Mouse (Mus musculus): ENCODE data around the gene Rprd2. TPM values are rescaled to one million over a fixed set of nuclear protein-coding genes. Genes with fewer than 3 reads are reported as not detected.

Gene Rprd2
- total and polyA plus RNA-seq, 3 experiments: 8.4 to 16.2 (median 12.5) TPM

DNA sequence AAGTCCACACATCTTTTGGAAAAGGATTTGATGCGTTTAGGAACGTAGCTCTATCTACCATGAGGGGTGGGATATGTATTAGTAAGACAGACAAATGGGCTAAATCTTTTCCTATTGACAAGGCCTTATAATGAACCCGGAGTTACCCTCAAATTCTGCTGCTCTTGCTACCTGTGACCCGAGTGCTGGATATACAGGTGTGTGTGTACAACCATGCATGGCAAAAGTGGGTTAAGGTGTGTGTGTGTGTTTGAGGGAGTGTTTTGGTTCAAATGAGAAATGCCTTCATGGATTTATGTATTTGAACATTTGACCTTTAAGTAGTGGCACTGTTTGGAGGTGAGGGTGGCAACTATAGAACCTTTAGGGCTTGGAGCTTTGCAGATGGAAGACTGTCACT lies 10.4 kb upstream of the Rprd2 start:
- Histone ChIP-seq H3K4me3 (replicated peaks in 1 of 3; ENCODE audit: low read depth in 2 of 3, low read length in 2 of 3, poor library complexity in 1 of 3) (no peak overlapping the region), H3K79me2 (replicated peaks; ENCODE audit: control insufficient read depth, extremely low read depth, insufficient read depth, poor library complexity, severe bottlenecking) (no peaks in the 10 kb centered on the region), H3K27ac (ENCODE audit: insufficient read depth, low read depth) (no peak overlapping the region), H3K36me3 (replicated peaks in 1 of 2; ENCODE audit: control insufficient read depth in 1 of 2, insufficient read depth in 1 of 2, low read length in 1 of 2) (peaks cover 36 to 61% of the 10 kb centered on the region in 2 experiments), H3K27me3 (replicated peaks) (no peaks in the 10 kb centered on the region), H3K4me2 (ENCODE audit: insufficient read depth, low read depth, poor library complexity, severe bottlenecking) (no peak overlapping the region), H3K9me3 (replicated peaks; ENCODE audit: low read length) (no peaks in the 10 kb centered on the region), H3K4me1 (ENCODE audit: control insufficient read depth in 1 of 2, insufficient read depth in 2 of 2) (no peaks in the 10 kb centered on the region), H3K9ac (ENCODE audit: insufficient read depth, low read depth) (no peak overlapping the region)
- in situ Hi-C loops (cut with MboI; ENCODE audit: low pct_ligation_motif_present, low pct_unique_long_range_greater_than_20kb, low sequenced_read_pairs) (no loop called here), dilution Hi-C loops (cut with MboI; ENCODE audit: extremely low pct_ligation_motif_present, extremely low pct_unique_long_range_greater_than_20kb, low sequenced_read_pairs) (no loop called here)
- no peak for DNase-seq (ENCODE audit: extremely low read depth)
- TF ChIP-seq POLR2AphosphoS2 (IDR thresholded peaks at IDR 0.05; ENCODE audit: low read depth, low read length) (peak; percentile 75; the same call in 1 of the 2 replicates), CHD2 (IDR thresholded peaks at IDR 0.05; ENCODE audit: low read length) (no peak), ZKSCAN1 (IDR thresholded peaks at IDR 0.05; ENCODE audit: borderline replicate concordance, low read depth, low read length) (no peak), HCFC1 (IDR thresholded peaks at IDR 0.05; ENCODE audit: low read depth, low read length) (no peak)

DNA sequence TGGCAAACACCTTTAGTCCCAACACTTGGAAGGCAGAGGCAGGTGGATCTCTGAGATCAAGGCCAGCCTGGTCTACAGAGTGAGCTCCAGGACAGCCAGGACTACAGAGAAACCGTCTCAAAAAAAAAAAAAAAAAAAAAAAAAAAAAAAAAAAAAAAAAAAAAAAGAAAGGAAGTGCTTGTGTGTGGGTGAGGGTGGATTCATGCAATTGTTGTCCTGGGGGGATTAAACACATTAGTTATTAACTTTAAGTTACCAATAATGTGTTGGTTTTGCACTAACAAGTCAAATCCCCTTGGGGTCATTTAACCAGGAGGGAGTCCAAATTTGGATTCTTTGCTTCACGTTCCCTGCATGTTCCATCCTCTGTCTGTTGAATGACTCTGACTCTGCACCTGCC lies 7.6 kb upstream of the Rprd2 start:
- Histone ChIP-seq H3K4me2 (ENCODE audit: insufficient read depth, low read depth, poor library complexity, severe bottlenecking) (no peak overlapping the region), H3K4me1 (ENCODE audit: control insufficient read depth in 1 of 2, insufficient read depth in 2 of 2) (peaks cover 0 to 3% of the 10 kb centered on the region in 2 experiments; a peak in 1 of 4 replicates), H3K79me2 (replicated peaks; ENCODE audit: control insufficient read depth, extremely low read depth, insufficient read depth, poor library complexity, severe bottlenecking) (no peaks in the 10 kb centered on the region), H3K9ac (ENCODE audit: insufficient read depth, low read depth) (no peak overlapping the region), H3K27ac (ENCODE audit: insufficient read depth, low read depth) (no peak overlapping the region), H3K36me3 (replicated peaks in 1 of 2; ENCODE audit: control insufficient read depth in 1 of 2, insufficient read depth in 1 of 2, low read length in 1 of 2) (peaks cover 17 to 37% of the 10 kb centered on the region in 2 experiments), H3K27me3 (replicated peaks) (no peaks in the 10 kb centered on the region), H3K9me3 (replicated peaks; ENCODE audit: low read length) (no peaks in the 10 kb centered on the region), H3K4me3 (replicated peaks in 1 of 3; ENCODE audit: low read depth in 2 of 3, low read length in 2 of 3, poor library complexity in 1 of 3) (no peak overlapping the region)
- TF ChIP-seq ZNF384 (IDR thresholded peaks at IDR 0.05; ENCODE audit: low read depth, low read length): peak; percentile 79
- TF ChIP-seq BHLHE40 (IDR thresholded peaks at IDR 0.05; ENCODE audit: low read depth, low read length): no peak
- dilution Hi-C loops (cut with MboI; ENCODE audit: extremely low pct_ligation_motif_present, extremely low pct_unique_long_range_greater_than_20kb, low sequenced_read_pairs) (no loop called here), in situ Hi-C loops (cut with MboI; ENCODE audit: low pct_ligation_motif_present, low pct_unique_long_range_greater_than_20kb, low sequenced_read_pairs) (no loop called here)
- DNase-seq (ENCODE audit: extremely low read depth): no peak

DNA sequence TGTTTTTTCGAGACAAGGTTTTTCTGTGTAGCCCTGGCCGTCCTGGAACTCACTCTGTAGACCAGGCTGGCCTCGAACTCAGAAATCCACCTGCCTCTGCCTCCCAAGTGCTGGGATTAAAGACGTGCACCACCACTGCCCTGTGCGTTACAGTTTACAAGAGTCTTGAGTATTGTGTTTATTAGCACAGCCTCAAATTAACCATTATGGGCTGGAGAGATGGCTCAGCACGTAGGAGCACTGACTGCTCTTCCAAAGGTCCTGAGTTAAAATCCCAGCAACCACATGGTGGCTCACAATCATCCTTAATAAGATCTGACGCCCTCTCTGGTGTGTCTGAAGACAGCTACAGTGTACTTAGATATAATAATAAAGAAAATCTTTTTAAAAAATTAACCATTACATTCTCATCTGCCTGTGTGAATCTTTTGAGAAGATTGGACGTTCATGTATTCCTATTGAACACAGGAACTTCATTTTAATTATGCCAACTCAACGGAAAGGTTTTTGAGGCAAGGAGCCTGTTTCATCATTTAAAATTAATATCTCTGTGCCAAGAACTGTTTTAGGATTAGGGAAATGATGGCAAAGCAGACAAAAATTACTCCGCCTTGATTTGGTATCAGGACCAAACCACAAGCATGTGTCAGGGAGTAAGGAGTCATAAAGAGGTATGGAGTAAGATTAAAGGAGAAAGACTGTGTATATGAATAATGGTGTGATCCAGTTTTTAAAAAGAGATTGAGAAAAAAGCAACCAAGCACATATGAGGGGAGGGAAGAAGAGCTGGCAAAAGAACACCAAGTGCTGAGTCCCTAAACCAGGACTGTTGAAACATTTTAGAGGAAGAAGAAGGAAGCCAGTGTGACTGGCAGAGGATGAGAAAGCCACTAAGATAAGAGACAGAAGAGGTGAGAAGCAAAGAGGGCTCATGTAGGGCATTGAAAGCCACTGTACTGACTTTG lies 1.7 kb upstream of the Rprd2 start:
- peak overlapping the region; percentile 85 for H3K4me2 ChIP-seq (ENCODE audit: insufficient read depth, low read depth, poor library complexity, severe bottlenecking)
- dilution Hi-C loops (cut with MboI; ENCODE audit: extremely low pct_ligation_motif_present, extremely low pct_unique_long_range_greater_than_20kb, low sequenced_read_pairs): no loop called here
- H3K36me3 ChIP-seq (replicated peaks in 1 of 2; ENCODE audit: control insufficient read depth in 1 of 2, insufficient read depth in 1 of 2, low read length in 1 of 2): peaks cover 0 to 10% of the 10 kb centered on the region in 2 experiments
- in situ Hi-C loops (cut with MboI; ENCODE audit: low pct_ligation_motif_present, low pct_unique_long_range_greater_than_20kb, low sequenced_read_pairs): no loop called here
- peak overlapping the region; percentile 90 for H3K27ac ChIP-seq (ENCODE audit: insufficient read depth, low read depth)
- no peaks in the 10 kb centered on the region for H3K27me3 ChIP-seq (replicated peaks)
- H3K79me2 ChIP-seq (replicated peaks; ENCODE audit: control insufficient read depth, extremely low read depth, insufficient read depth, poor library complexity, severe bottlenecking): peaks cover 31% of the 10 kb centered on the region
- peaks cover 4 to 25% of the 10 kb centered on the region in 2 experiments; a peak in 2 of 4 replicates for H3K4me1 ChIP-seq (ENCODE audit: control insufficient read depth in 1 of 2, insufficient read depth in 2 of 2)
- H3K4me3 ChIP-seq (replicated peaks in 1 of 3; ENCODE audit: low read depth in 2 of 3, low read length in 2 of 3, poor library complexity in 1 of 3): peak overlapping the region; percentile 52 to 74 (median 61)
- no peaks in the 10 kb centered on the region for H3K9me3 ChIP-seq (replicated peaks; ENCODE audit: low read length)
- TF ChIP-seq UBTF (IDR thresholded peaks at IDR 0.05; ENCODE audit: low read depth, low read length): no peak
- peak in 1 of 2 experiments; percentile 29; a peak in 2 of 4 replicates for TF ChIP-seq CTCF (conservative IDR thresholded peaks at IDR 0.05 in 1 of 2, IDR thresholded peaks at IDR 0.05 in 1 of 2; ENCODE audit: low read depth in 2 of 2, low read length in 2 of 2)
- TF ChIP-seq NELFE (IDR thresholded peaks at IDR 0.05; ENCODE audit: low read depth, low read length): 0 out of 2 replicates have a peak, but pooled peaks have one; percentile 15
- no peak for TF ChIP-seq E2F4 (IDR thresholded peaks at IDR 0.05; ENCODE audit: insufficient replicate concordance, low read depth, low read length)
- peak; percentile 30; the same call in 1 of the 2 replicates for TF ChIP-seq CHD1 (IDR thresholded peaks at IDR 0.05; ENCODE audit: low read depth, low read length)
- no peak for TF ChIP-seq MXI1 (IDR thresholded peaks at IDR 0.05; ENCODE audit: low read depth, low read length)
- no peak for TF ChIP-seq MAFK (IDR thresholded peaks at IDR 0.05; ENCODE audit: insufficient replicate concordance, low read length)
- TF ChIP-seq POLR2A (IDR thresholded peaks at IDR 0.05; ENCODE audit: low read depth, low read length): no peak
- TF ChIP-seq MEF2A (IDR thresholded peaks at IDR 0.05; ENCODE audit: borderline replicate concordance, low read depth, low read length): 0 out of 2 replicates have a peak, but pooled peaks have one; percentile 25
- DNase-seq (ENCODE audit: extremely low read depth): peak; percentile 21
- H3K9ac ChIP-seq (ENCODE audit: insufficient read depth, low read depth): peak overlapping the region; percentile 58

All from CH12.LX (cell line).